Mouse (Mus musculus) lung, postnatal 0 days (tissue): ENCODE data around the gene Dnajc12.

Experiments used
- CTCF ChIP-seq: IDR thresholded peaks from 2 replicates; pipeline ENCODE4 v1.5.1; 2016; ENCODE audit warnings: antibody characterized with exemption, mild to moderate bottlenecking
- EP300 ChIP-seq: IDR thresholded peaks from 2 replicates; pipeline ENCODE4 v1.6.1; 2016; ENCODE audit warnings: antibody characterized with exemption, mild to moderate bottlenecking, control low read depth

DNA sequence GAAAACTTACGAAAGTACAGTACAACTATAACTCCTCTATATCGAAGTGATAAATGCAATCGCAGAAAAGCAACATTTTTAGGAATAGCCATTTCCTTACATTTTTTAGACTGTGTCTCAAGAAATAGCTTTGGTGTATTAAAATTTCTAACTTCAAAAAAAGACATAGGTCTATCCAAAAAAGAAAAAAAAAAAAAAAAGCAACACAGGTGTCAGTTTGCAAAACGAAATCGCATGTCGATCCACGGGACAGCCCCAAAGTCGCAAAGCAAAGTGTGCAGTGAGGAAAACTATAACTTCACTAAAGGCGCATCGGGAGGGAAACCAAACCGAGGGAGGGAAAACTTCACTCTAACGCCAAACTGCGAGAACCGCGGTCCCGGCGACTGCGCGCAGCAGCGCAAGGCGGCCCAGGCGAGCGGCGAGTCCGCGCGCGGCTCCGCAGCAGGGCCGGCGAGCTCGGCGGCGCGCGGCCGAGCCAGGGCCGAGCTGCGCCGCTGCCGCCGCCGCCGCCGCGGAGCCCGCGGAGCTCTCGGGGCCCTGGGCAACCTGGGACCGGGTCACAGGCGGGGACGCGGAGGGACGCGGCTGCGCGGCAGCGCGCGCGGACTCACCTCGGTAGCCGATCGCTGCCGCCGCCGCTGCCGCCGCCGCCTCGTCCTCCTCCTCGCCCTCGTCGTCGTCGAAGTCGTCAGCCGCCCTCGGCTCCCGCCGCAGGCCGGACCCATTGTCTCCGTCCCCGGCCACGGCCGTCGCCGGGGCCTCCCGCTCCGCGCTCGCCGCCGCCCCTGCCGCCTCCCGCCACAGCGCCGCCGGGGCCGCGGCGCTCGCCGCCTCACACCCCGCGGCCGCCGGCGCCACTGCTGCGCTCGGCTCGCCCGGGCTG lies 44.0 kb upstream of the Dnajc12 start:
- TF ChIP-seq CTCF, result no peak
- no peak for TF ChIP-seq EP300
